Mouse (Mus musculus) lung, embryonic 14.5 days (tissue): ENCODE data around the gene Fgf12. TPM values are rescaled to one million over a fixed set of nuclear protein-coding genes. Genes with fewer than 3 reads are reported as not detected.

Source experiments
- ATAC-seq: fragments of 200-750 bp; cut with Nextera tagmentation; 2 replicates; pipeline ENCODE4 v1.8.0; 2017; ENCODE audit warnings: mild to moderate bottlenecking, moderate TSS enrichment, moderate library complexity; ENCODE audit not compliant: insufficient read depth
- DNase-seq: peaks from one replicate; pipeline ENCODE4 v3.0.0-alpha.2; 2015
- H3K27ac ChIP-seq: fragments of 300-500 bp; sonication (generic); 2 replicates; pipeline ENCODE4 v1.5.1; 2014; ENCODE audit warnings: low read depth, mild to moderate bottlenecking, moderate library complexity
- H3K27me3 ChIP-seq: fragments of 300-500 bp; sonication (generic); 2 replicates; pipeline ENCODE4 v1.6.1; 2014; ENCODE audit warnings: low read length, control low read depth; ENCODE audit not compliant: insufficient read depth
- H3K36me3 ChIP-seq: fragments of 300-500 bp; sonication (generic); 2 replicates; pipeline ENCODE4 v1.6.1; 2014; ENCODE audit warnings: control low read depth; ENCODE audit not compliant: insufficient read depth
- H3K4me1 ChIP-seq: fragments of 300-500 bp; sonication (generic); 2 replicates; pipeline ENCODE4 v1.6.1; 2014; ENCODE audit warnings: antibody characterized with exemption, control low read depth; ENCODE audit not compliant: insufficient read depth
- H3K4me2 ChIP-seq: fragments of 300-500 bp; sonication (generic); 2 replicates; pipeline ENCODE4 v1.6.1; 2014; ENCODE audit warnings: mild to moderate bottlenecking
- H3K4me3 ChIP-seq: fragments of 300-500 bp; sonication (generic); 2 replicates; pipeline ENCODE4 v1.5.1; 2014; ENCODE audit warnings: low read depth, low read length
- H3K9ac ChIP-seq: fragments of 300-500 bp; sonication (generic); 2 replicates; pipeline ENCODE4 v1.6.1; 2014
- H3K9me3 ChIP-seq: fragments of 300-500 bp; sonication (generic); 2 replicates; pipeline ENCODE4 v1.6.1; 2016; ENCODE audit warnings: low read depth, low read length, control low read depth
- CTCF ChIP-seq: IDR thresholded peaks from 2 replicates; pipeline ENCODE4 v1.5.1; 2016; ENCODE audit warnings: antibody characterized with exemption, low read depth
- WGBS: fragments of 180-500 bp; shearing (Covaris S2); extraction: QIAGEN DNeasy Blood & Tissue Kit; methylation state at CpG from one replicate; pipeline ENCODE4 v1.1.7; 2014; 5-methylcytosine and 5-hydroxymethylcytosine counted together
- polyA plus RNA-seq: library from polyadenylated mRNA; unstranded; fragments of >200 nt; fragmentation: Nextera tagmentation; extraction: Ambion mirVana; gene quantifications from 2 replicates; pipeline ENCODE4 v1.2.1, GENCODE M21; 2014

Gene Fgf12
- polyA plus RNA-seq, 1 experiment from 2014 or later, result 1.6 TPM

GRCm38 (mm10) chr16:28706623-28707022 lies 46.2 kb downstream of the Fgf12 start:
- WGBS, result 26% methylated on average over 3 of the region's 3 CpGs
- no peak overlapping the region for H3K27ac ChIP-seq
- H3K4me2 ChIP-seq, result no peak overlapping the region
- no peak for DNase-seq
- no peak overlapping the region for H3K4me3 ChIP-seq
- H3K27me3 ChIP-seq, result no peaks in the 10 kb centered on the region
- H3K4me1 ChIP-seq, result no peaks in the 10 kb centered on the region
- no peak overlapping the region for H3K9ac ChIP-seq
- no peak for TF ChIP-seq CTCF
- no peaks in the 10 kb centered on the region for H3K36me3 ChIP-seq
- no peaks in the 10 kb centered on the region for H3K9me3 ChIP-seq
- no peak for ATAC-seq

GRCm38 (mm10) chr16:28700346-28700745 lies 52.5 kb downstream of the Fgf12 start:
- whole genome bisulfite sequencing, result 58% methylated on average over 4 of the region's 4 CpGs
- Histone ChIP-seq H3K9ac (no peak overlapping the region), H3K9me3 (no peaks in the 10 kb centered on the region), H3K4me1 (no peaks in the 10 kb centered on the region), H3K4me2 (no peak overlapping the region), H3K4me3 (no peak overlapping the region), H3K27me3 (no peaks in the 10 kb centered on the region), H3K36me3 (no peaks in the 10 kb centered on the region), H3K27ac (no peak overlapping the region)
- TF ChIP-seq CTCF, result no peak
- DNase-seq (no peak), ATAC-seq (no peak)

GRCm38 (mm10) chr16:28696851-28697250 lies 56.0 kb downstream of the Fgf12 start:
- WGBS, result 59% methylated on average over 3 of the region's 3 CpGs
- Histone ChIP-seq H3K36me3 (no peaks in the 10 kb centered on the region), H3K9me3 (no peaks in the 10 kb centered on the region), H3K27ac (no peak overlapping the region), H3K4me1 (no peaks in the 10 kb centered on the region), H3K27me3 (no peaks in the 10 kb centered on the region), H3K9ac (no peak overlapping the region), H3K4me3 (no peak overlapping the region), H3K4me2 (no peak overlapping the region)
- DNase-seq (no peak), ATAC-seq (no peak)
- TF ChIP-seq CTCF, result no peak

- Histone ChIP-seq H3K4me3 (no peak overlapping the region), H3K4me1 (no peaks in the 10 kb centered on the region), H3K27me3 (no peaks in the 10 kb centered on the region), H3K9me3 (no peaks in the 10 kb centered on the region), H3K9ac (no peak overlapping the region), H3K36me3 (no peaks in the 10 kb centered on the region), H3K27ac (no peak overlapping the region), H3K4me2 (peak overlapping the region; percentile 12; the same call in 1 of the 2 replicates)
- ATAC-seq (no peak), DNase-seq (peak; percentile 67)
- no peak for TF ChIP-seq CTCF
- 50% methylated on average over 15 of the region's 15 CpGs for WGBS
Measured at GRCm38 (mm10) chr16:28694113-28694899, 58.6 kb downstream of the Fgf12 start.

- Histone ChIP-seq H3K27me3 (no peaks in the 10 kb centered on the region), H3K27ac (no peak overlapping the region), H3K4me2 (no peak overlapping the region), H3K4me3 (no peak overlapping the region), H3K9ac (no peak overlapping the region), H3K4me1 (no peaks in the 10 kb centered on the region), H3K36me3 (no peaks in the 10 kb centered on the region), H3K9me3 (no peaks in the 10 kb centered on the region)
- DNase-seq (no peak), ATAC-seq (no peak)
- TF ChIP-seq CTCF, result no peak
- 79% methylated on average over 9 of the region's 9 CpGs for WGBS
Measured at GRCm38 (mm10) chr16:28688861-28689385, 63.9 kb downstream of the Fgf12 start.

GRCm38 (mm10) chr16:28681625-28682024 lies 71.2 kb downstream of the Fgf12 start:
- Histone ChIP-seq H3K36me3 (no peaks in the 10 kb centered on the region), H3K4me3 (no peak overlapping the region), H3K9me3 (no peaks in the 10 kb centered on the region), H3K27ac (no peak overlapping the region), H3K4me1 (no peaks in the 10 kb centered on the region), H3K4me2 (no peak overlapping the region), H3K27me3 (no peaks in the 10 kb centered on the region), H3K9ac (no peak overlapping the region)
- 88% methylated on average over 3 of the region's 3 CpGs for WGBS
- TF ChIP-seq CTCF, result no peak
- ATAC-seq (no peak), DNase-seq (no peak)

- no peak overlapping the region for H3K9ac ChIP-seq
- H3K36me3 ChIP-seq, result no peaks in the 10 kb centered on the region
- no peak overlapping the region for H3K4me3 ChIP-seq
- no peak for ATAC-seq
- TF ChIP-seq CTCF, result no peak
- H3K27me3 ChIP-seq, result no peaks in the 10 kb centered on the region
- no peaks in the 10 kb centered on the region for H3K4me1 ChIP-seq
- WGBS, result 73% methylated on average over 5 of the region's 5 CpGs
- H3K4me2 ChIP-seq, result no peak overlapping the region
- no peak overlapping the region for H3K27ac ChIP-seq
- no peaks in the 10 kb centered on the region for H3K9me3 ChIP-seq
- DNase-seq, result no peak
Measured at GRCm38 (mm10) chr16:28668815-28669347, 84.0 kb downstream of the Fgf12 start.
